Mouse (Mus musculus): ENCODE results near the gene Rora. TPM values are rescaled to one million over a fixed set of nuclear protein-coding genes. Genes with fewer than 3 reads are reported as not detected.

Rora gene
- total RNA-seq, 2 experiments from 2014 or later, result 68.0 to 81.9 TPM

GRCm38 (mm10) chr9:69327591-69327990 lies 674.0 kb downstream of the Rora start:
- no peak for DNase-seq (ENCODE audit: low spot score in 2 of 2)
- intact Hi-C loops (cut with DNase I), result loop anchor here (10.0 kb wide), 1 partner anchor 1313 kb away; no protein-coding TSS in a partner anchor

- intact Hi-C loops (cut with DNase I), result no loop called here
- no peak for DNase-seq (ENCODE audit: low spot score in 2 of 2)
Observed at GRCm38 (mm10) chr9:69331790-69332189, 678.2 kb downstream of the Rora start.

GRCm38 (mm10) chr9:69332802-69333568 lies 679.4 kb downstream of the Rora start:
- DNase-seq (ENCODE audit: low spot score in 2 of 2), result peak in 1 of 2 experiments; percentile 11
- intact Hi-C loops (cut with DNase I), result no loop called here

DNA sequence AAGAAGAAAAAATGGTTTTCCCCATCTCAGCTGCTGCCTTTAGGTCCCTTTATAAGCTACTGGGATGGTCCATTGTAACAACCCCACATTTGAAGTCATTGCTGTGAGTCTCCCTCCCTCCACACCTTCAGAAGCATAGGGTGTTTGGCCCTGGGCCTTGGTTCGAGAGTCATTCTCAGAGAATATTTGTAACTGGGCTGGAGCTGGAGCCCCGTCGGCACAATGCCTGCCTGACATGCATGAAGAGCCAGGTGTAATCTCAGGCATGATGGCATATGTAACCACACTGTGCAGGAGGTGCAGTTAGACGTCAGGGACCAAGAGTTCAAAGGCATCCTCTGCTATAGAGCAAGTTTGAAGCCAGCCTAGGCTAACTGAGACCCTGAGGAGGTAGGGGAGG lies 680.1 kb downstream of the Rora start:
- no peak for DNase-seq (ENCODE audit: low spot score in 2 of 2)
- intact Hi-C loops (cut with DNase I), result no loop called here

DNA sequence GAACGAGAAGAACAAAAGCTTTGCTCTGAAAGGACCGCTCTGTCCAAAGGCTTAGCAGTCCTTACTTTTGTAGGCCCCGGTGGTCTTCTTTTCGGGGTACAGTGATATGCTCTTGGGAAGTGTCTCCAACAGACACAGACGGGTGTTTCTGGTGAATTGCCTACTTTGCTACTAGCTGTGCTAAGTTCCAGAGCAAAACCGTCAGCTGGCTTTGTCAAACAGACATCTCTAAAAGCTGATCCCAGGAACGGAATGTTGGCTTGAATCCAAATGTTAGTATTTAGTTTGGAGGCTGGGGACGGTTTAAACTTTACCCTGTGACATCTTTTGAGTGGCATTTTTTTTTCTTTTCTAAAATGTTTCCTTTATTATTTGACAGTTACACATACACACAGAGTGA lies 680.5 kb downstream of the Rora start:
- no peak for DNase-seq (ENCODE audit: low spot score in 2 of 2)
- intact Hi-C loops (cut with DNase I), result no loop called here

GRCm38 (mm10) chr9:69336063-69336462 lies 682.5 kb downstream of the Rora start:
- intact Hi-C loops (cut with DNase I), result no loop called here
- no peak for DNase-seq (ENCODE audit: low spot score in 2 of 2)

DNA sequence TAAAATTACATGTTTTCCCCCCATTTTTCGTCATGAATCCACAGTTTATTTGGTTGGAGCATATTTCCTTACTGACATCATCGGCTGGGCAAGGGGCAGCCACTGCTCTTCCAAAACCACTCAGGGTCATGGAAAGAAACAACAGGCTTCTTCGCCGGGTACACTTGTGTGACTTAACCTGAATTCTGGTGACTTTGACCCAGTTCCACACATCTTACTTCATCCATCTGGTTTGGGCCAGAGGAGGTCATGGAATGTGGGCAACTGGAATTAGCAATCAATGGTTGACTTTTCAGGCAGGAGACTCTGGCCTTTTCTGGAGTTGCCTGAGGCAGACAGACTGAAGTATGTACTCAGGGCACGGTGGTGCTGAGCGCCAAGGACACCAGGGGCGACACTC lies 685.6 kb downstream of the Rora start:
- intact Hi-C loops (cut with DNase I), result no loop called here
- DNase-seq (ENCODE audit: low spot score in 2 of 2), result no peak

DNA sequence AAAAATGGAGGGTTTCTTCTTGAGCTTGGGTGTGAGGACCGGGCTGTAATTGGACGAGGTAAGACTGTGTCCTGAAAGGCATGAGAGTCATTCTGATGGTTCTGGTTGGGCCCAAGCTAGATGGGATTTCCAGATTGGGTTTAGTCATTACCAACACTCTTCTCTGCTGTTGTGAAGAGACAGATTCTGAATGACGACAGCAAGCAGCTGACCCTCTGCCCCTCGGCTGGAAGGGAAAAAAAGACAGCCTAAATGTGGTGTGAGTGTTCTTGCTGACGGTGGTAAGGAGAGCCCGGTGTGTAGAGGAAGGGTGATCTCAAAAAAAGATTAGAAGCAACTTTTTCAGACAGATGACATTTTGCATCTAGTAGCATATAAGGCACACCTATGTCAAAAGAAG lies 686.2 kb downstream of the Rora start:
- DNase-seq (ENCODE audit: low spot score in 2 of 2), result no peak
- intact Hi-C loops (cut with DNase I), result no loop called here

DNA sequence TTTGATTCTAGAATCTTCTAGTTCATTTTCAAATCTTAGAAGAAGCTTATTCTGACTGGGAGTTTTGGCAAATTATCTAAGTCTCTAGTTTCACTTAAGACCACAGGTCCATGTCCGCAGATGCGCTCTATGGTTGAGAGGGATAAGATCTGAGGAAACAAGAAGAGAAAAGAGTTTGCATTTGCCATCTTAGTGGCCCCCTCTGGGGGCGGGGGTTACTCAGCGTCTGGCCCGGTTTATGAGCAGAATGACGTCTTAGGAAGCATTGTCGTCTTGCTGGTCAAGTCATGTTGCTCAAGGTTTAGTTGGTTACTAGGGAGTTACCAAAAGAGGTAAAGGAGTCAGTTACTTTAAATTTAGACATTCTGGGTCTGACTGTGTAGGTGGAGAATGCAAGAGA lies 686.8 kb downstream of the Rora start:
- intact Hi-C loops (cut with DNase I), result no loop called here
- DNase-seq (ENCODE audit: low spot score in 2 of 2), result peak in 1 of 2 experiments; percentile 13

DNA sequence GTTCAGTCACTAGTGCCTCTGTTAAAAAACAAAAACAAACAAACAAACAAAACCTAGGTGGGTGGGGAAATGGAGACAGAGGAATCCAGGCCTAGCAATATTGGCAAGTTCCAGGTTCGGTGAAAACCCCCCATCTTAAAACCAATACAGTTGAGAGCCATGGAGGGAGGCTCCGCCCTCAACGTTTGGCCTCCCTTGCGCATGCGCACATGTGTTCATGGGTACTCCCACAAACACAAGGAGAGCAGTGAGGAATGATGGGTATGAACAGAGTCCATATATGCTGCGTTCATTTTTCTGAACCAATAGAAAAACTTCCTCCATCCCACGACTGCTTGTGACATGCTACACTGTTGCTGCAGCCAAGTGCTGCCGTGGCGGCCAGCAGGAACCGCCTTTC lies 690.3 kb downstream of the Rora start:
- no peak for DNase-seq (ENCODE audit: low spot score in 2 of 2)
- intact Hi-C loops (cut with DNase I), result no loop called here

GRCm38 (mm10) chr9:69345550-69345949 lies 692.0 kb downstream of the Rora start:
- no peak for DNase-seq (ENCODE audit: low spot score in 2 of 2)
- intact Hi-C loops (cut with DNase I), result no loop called here

- intact Hi-C loops (cut with DNase I), result no loop called here
- no peak for DNase-seq (ENCODE audit: low spot score in 2 of 2)
Observed at GRCm38 (mm10) chr9:69347796-69348195, 694.2 kb downstream of the Rora start.

DNA sequence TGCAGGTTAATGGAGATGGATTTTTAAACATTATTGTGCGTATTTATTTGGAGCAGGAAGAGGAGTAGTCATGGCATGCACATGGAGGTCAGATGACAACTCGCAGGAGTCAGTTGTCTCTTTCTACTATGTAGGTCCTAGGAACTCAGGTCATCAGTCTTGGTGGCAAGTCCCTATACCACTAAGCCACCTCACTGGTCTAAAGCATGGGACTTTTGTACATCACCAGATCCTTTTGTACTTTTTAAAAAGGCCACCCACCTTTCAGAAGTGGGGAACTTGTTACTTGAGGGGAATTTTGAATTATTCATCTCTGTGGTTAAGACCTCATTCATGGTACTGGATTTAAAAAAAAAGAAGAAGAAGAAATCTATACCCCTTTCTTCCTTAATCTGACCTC lies 696.0 kb downstream of the Rora start:
- intact Hi-C loops (cut with DNase I), result no loop called here

DNA sequence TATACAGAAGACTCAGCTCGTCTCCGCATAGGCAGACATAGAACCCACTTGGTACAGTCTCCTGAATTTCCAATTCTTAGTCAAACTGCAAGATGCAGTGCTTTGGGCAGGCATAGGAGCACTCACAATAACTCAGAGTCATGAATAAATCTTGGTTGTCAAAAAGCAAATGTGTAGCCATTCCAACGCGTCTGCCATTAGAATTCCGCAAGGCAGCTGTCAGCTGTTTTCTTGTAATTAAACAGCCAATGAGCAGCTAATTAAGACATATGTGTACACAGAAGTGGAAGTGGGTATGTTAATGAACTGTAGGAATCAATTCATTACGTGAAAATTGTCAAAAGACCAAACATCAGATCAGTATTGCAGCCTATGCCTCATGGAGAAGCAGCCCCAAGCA lies 700.6 kb downstream of the Rora start:
- intact Hi-C loops (cut with DNase I), result no loop called here
- DNase-seq (ENCODE audit: low spot score in 2 of 2), result no peak

More for the DNA sequence above, 696.0 kb downstream of the Rora start:
- DNase-seq (ENCODE audit: low spot score in 2 of 2), result no peak

GRCm38 (mm10) chr9:69357834-69358233 lies 704.2 kb downstream of the Rora start:
- intact Hi-C loops (cut with DNase I), result loop anchor here (1.0 kb wide), 1 partner anchor 122 kb away; no protein-coding TSS in a partner anchor

DNA sequence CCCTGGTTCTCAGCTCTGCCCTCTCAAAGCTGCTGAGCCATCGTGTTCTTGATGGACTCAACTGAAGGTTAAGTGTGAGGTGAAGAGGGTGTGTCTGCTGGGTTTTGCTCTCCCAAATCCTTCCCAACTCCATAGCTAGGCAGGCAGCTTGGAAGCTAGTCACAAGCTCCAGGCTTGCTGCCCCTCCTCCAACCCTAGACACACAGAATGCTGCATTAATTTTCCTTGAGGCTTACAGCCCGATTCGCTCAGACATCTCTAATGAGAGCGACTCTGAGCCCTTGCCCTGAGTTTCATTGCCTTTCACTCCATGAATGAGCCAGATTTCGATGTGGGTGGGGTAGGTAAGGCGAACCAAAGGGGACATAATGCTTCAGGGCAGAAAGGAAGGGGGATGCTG lies 705.2 kb downstream of the Rora start:
- intact Hi-C loops (cut with DNase I), result loop anchor here (1.0 kb wide), 1 partner anchor 122 kb away; no protein-coding TSS in a partner anchor
- DNase-seq (ENCODE audit: low spot score in 2 of 2), result no peak

More at GRCm38 (mm10) chr9:69357834-69358233, 704.2 kb downstream of the Rora start:
- peak; percentile 67 to 71 for DNase-seq (ENCODE audit: low spot score in 2 of 2)

GRCm38 (mm10) chr9:69361951-69362445 lies 708.4 kb downstream of the Rora start:
- intact Hi-C loops (cut with DNase I), result no loop called here
- DNase-seq (ENCODE audit: low spot score in 2 of 2), result no peak

DNA sequence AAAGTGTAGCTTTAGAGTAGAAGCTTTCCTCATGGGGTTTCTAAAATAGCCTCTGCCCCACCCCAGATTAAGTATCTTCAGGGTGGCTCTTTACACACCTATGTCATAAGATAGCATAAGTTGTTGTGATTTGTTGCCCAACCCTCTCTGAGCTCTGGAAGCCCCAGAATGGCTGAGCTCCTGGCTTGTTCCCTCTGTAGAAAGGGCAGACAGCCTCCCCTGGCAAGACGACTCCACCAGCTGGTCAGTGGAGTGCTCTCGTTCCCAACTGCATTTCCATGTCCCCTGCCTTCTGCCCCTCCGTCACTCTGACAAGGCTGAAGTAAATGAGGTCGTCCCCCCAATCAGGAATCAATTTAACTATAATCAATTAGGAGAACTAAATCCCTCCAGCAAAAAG lies 709.2 kb downstream of the Rora start:
- intact Hi-C loops (cut with DNase I), result no loop called here
- DNase-seq (ENCODE audit: low spot score in 2 of 2), result no peak

DNA sequence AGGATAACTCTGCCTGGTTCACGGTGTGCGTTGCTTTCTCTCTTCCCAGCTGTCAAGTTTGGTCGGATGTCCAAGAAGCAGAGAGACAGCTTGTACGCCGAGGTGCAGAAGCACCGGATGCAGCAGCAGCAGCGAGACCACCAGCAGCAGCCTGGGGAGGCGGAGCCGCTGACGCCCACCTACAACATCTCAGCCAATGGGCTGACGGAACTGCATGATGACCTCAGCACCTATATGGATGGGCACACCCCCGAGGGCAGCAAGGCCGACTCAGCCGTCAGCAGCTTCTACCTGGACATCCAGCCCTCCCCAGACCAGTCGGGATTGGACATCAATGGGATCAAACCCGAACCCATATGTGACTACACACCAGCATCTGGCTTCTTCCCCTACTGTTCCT lies 710.5 kb downstream of the Rora start:
- intact Hi-C loops (cut with DNase I), result no loop called here
- no peak for DNase-seq (ENCODE audit: low spot score in 2 of 2)

DNA sequence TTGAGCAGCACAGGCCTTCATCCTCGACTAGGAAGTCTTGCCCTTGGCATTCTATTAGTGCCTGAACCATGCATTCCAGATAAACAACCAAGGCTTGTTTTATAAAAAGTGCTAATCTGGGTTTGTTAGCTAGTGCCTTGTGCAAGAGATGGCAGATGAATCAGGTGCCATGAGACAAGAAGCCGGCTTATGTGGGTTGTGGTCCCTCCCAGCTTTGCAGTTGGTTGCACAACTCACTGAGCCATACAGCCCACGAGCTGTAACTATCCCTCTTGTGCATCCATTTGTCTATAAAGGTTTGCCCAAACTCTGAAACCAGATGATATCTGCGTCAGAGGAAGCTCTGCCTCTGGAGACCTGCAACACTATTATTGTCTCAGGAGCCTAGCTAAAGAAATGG lies 713.5 kb downstream of the Rora start:
- DNase-seq (ENCODE audit: low spot score in 2 of 2), result no peak
- intact Hi-C loops (cut with DNase I), result no loop called here

GRCm38 (mm10) chr9:69368071-69368470 lies 714.5 kb downstream of the Rora start:
- DNase-seq (ENCODE audit: low spot score in 2 of 2), result peak; percentile 56 to 76
- intact Hi-C loops (cut with DNase I), result no loop called here

Measured in left cerebral cortex, postnatal 25 days (tissue).